Mouse (Mus musculus): ENCODE measurements around the gene Faf1. TPM values are rescaled to one million over a fixed set of nuclear protein-coding genes. Genes with fewer than 3 reads are reported as not detected.

The Faf1 gene
- polyA plus RNA-seq, 1 experiment: 88.3 TPM

- H3K4me1 ChIP-seq (ENCODE audit: control insufficient read depth, insufficient read depth, low read length): no peaks in the 10 kb centered on the region
- no peak for TF ChIP-seq CTCF (IDR thresholded peaks at IDR 0.05; ENCODE audit: low read depth, low read length)
- TF ChIP-seq EP300 (IDR thresholded peaks at IDR 0.05; ENCODE audit: insufficient read depth, low read depth, low read length): no peak
- no peak for TF ChIP-seq POLR2A (IDR thresholded peaks at IDR 0.05; ENCODE audit: insufficient read depth, low read length)
These were observed 86.5 kb downstream of the Faf1 start for GRCm38 (mm10) chr4:109762768-109763501.

GRCm38 (mm10) chr4:109769071-109769470, 92.7 kb downstream of the Faf1 start:
- Histone ChIP-seq H3K27me3 (ENCODE audit: control insufficient read depth, insufficient read depth, low read length, poor library complexity, severe bottlenecking) (no peaks in the 10 kb centered on the region), H3K36me3 (ENCODE audit: control insufficient read depth, insufficient read depth, low read length, poor library complexity, severe bottlenecking) (no peaks in the 10 kb centered on the region), H3K4me3 (ENCODE audit: low read depth, low read length) (no peak overlapping the region), H3K27ac (ENCODE audit: insufficient read depth, low read length) (no peak overlapping the region), H3K9me3 (replicated peaks; ENCODE audit: control insufficient read depth, insufficient read depth, low read length, poor library complexity, severe bottlenecking) (no peaks in the 10 kb centered on the region), H3K4me1 (ENCODE audit: control insufficient read depth, insufficient read depth, low read length) (no peaks in the 10 kb centered on the region), H3K9ac (ENCODE audit: low read depth, poor library complexity, severe bottlenecking) (no peak overlapping the region)
- no peak for TF ChIP-seq EP300 (IDR thresholded peaks at IDR 0.05; ENCODE audit: insufficient read depth, low read depth, low read length)
- no peak for TF ChIP-seq POLR2A (IDR thresholded peaks at IDR 0.05; ENCODE audit: insufficient read depth, low read length)
- TF ChIP-seq CTCF (IDR thresholded peaks at IDR 0.05; ENCODE audit: low read depth, low read length): no peak

More at GRCm38 (mm10) chr4:109762768-109763501, 86.5 kb downstream of the Faf1 start:
- Histone ChIP-seq H3K36me3 (ENCODE audit: control insufficient read depth, insufficient read depth, low read length, poor library complexity, severe bottlenecking) (no peaks in the 10 kb centered on the region; the same call in 1 of the 2 replicates), H3K27me3 (ENCODE audit: control insufficient read depth, insufficient read depth, low read length, poor library complexity, severe bottlenecking) (no peaks in the 10 kb centered on the region), H3K9me3 (replicated peaks; ENCODE audit: control insufficient read depth, insufficient read depth, low read length, poor library complexity, severe bottlenecking) (no peaks in the 10 kb centered on the region), H3K9ac (ENCODE audit: low read depth, poor library complexity, severe bottlenecking) (no peak overlapping the region), H3K27ac (ENCODE audit: insufficient read depth, low read length) (no peak overlapping the region), H3K4me3 (ENCODE audit: low read depth, low read length) (no peak overlapping the region)

GRCm38 (mm10) chr4:109782577-109783114, 106.3 kb downstream of the Faf1 start:
- no peaks in the 10 kb centered on the region for H3K9me3 ChIP-seq (replicated peaks; ENCODE audit: control insufficient read depth, insufficient read depth, low read length, poor library complexity, severe bottlenecking)
- H3K4me3 ChIP-seq (ENCODE audit: low read depth, low read length): no peak overlapping the region
- no peak for TF ChIP-seq EP300 (IDR thresholded peaks at IDR 0.05; ENCODE audit: insufficient read depth, low read depth, low read length)
- no peak for TF ChIP-seq POLR2A (IDR thresholded peaks at IDR 0.05; ENCODE audit: insufficient read depth, low read length)
- no peak for TF ChIP-seq CTCF (IDR thresholded peaks at IDR 0.05; ENCODE audit: low read depth, low read length)
- H3K9ac ChIP-seq (ENCODE audit: low read depth, poor library complexity, severe bottlenecking): no peak overlapping the region
- no peaks in the 10 kb centered on the region for H3K36me3 ChIP-seq (ENCODE audit: control insufficient read depth, insufficient read depth, low read length, poor library complexity, severe bottlenecking)
- no peak overlapping the region for H3K27ac ChIP-seq (ENCODE audit: insufficient read depth, low read length)
- H3K4me1 ChIP-seq (ENCODE audit: control insufficient read depth, insufficient read depth, low read length): no peaks in the 10 kb centered on the region
- H3K27me3 ChIP-seq (ENCODE audit: control insufficient read depth, insufficient read depth, low read length, poor library complexity, severe bottlenecking): no peaks in the 10 kb centered on the region

GRCm38 (mm10) chr4:109789347-109790001, 113.1 kb downstream of the Faf1 start:
- no peaks in the 10 kb centered on the region for H3K27me3 ChIP-seq (ENCODE audit: control insufficient read depth, insufficient read depth, low read length, poor library complexity, severe bottlenecking)
- no peak for TF ChIP-seq CTCF (IDR thresholded peaks at IDR 0.05; ENCODE audit: low read depth, low read length)
- TF ChIP-seq EP300 (IDR thresholded peaks at IDR 0.05; ENCODE audit: insufficient read depth, low read depth, low read length): no peak
- no peak for TF ChIP-seq POLR2A (IDR thresholded peaks at IDR 0.05; ENCODE audit: insufficient read depth, low read length)
- H3K4me3 ChIP-seq (ENCODE audit: low read depth, low read length): no peak overlapping the region
- H3K9me3 ChIP-seq (replicated peaks; ENCODE audit: control insufficient read depth, insufficient read depth, low read length, poor library complexity, severe bottlenecking): no peaks in the 10 kb centered on the region
- H3K36me3 ChIP-seq (ENCODE audit: control insufficient read depth, insufficient read depth, low read length, poor library complexity, severe bottlenecking): no peaks in the 10 kb centered on the region
- no peak overlapping the region for H3K9ac ChIP-seq (ENCODE audit: low read depth, poor library complexity, severe bottlenecking)
- H3K27ac ChIP-seq (ENCODE audit: insufficient read depth, low read length): no peak overlapping the region
- no peaks in the 10 kb centered on the region for H3K4me1 ChIP-seq (ENCODE audit: control insufficient read depth, insufficient read depth, low read length)

- no peak overlapping the region for H3K9ac ChIP-seq (ENCODE audit: low read depth, poor library complexity, severe bottlenecking)
- no peak overlapping the region for H3K27ac ChIP-seq (ENCODE audit: insufficient read depth, low read length)
- no peak overlapping the region for H3K4me3 ChIP-seq (ENCODE audit: low read depth, low read length)
- TF ChIP-seq POLR2A (IDR thresholded peaks at IDR 0.05; ENCODE audit: insufficient read depth, low read length): no peak
- TF ChIP-seq CTCF (IDR thresholded peaks at IDR 0.05; ENCODE audit: low read depth, low read length): no peak
- no peak for TF ChIP-seq EP300 (IDR thresholded peaks at IDR 0.05; ENCODE audit: insufficient read depth, low read depth, low read length)
- H3K9me3 ChIP-seq (replicated peaks; ENCODE audit: control insufficient read depth, insufficient read depth, low read length, poor library complexity, severe bottlenecking): no peaks in the 10 kb centered on the region
- no peaks in the 10 kb centered on the region for H3K4me1 ChIP-seq (ENCODE audit: control insufficient read depth, insufficient read depth, low read length)
- H3K36me3 ChIP-seq (ENCODE audit: control insufficient read depth, insufficient read depth, low read length, poor library complexity, severe bottlenecking): no peaks in the 10 kb centered on the region
- no peaks in the 10 kb centered on the region for H3K27me3 ChIP-seq (ENCODE audit: control insufficient read depth, insufficient read depth, low read length, poor library complexity, severe bottlenecking)
These were observed 115.9 kb downstream of the Faf1 start for GRCm38 (mm10) chr4:109792331-109792730.

GRCm38 (mm10) chr4:109793072-109793471, 116.7 kb downstream of the Faf1 start:
- Histone ChIP-seq H3K9ac (ENCODE audit: low read depth, poor library complexity, severe bottlenecking) (no peak overlapping the region), H3K36me3 (ENCODE audit: control insufficient read depth, insufficient read depth, low read length, poor library complexity, severe bottlenecking) (no peaks in the 10 kb centered on the region; the same call in 1 of the 2 replicates), H3K27ac (ENCODE audit: insufficient read depth, low read length) (no peak overlapping the region)

More at GRCm38 (mm10) chr4:109793072-109793471, 116.7 kb downstream of the Faf1 start:
- no peaks in the 10 kb centered on the region for H3K9me3 ChIP-seq (replicated peaks; ENCODE audit: control insufficient read depth, insufficient read depth, low read length, poor library complexity, severe bottlenecking)
- H3K4me1 ChIP-seq (ENCODE audit: control insufficient read depth, insufficient read depth, low read length): no peaks in the 10 kb centered on the region
- H3K27me3 ChIP-seq (ENCODE audit: control insufficient read depth, insufficient read depth, low read length, poor library complexity, severe bottlenecking): no peaks in the 10 kb centered on the region
- TF ChIP-seq POLR2A (IDR thresholded peaks at IDR 0.05; ENCODE audit: insufficient read depth, low read length): no peak
- no peak for TF ChIP-seq CTCF (IDR thresholded peaks at IDR 0.05; ENCODE audit: low read depth, low read length)
- no peak for TF ChIP-seq EP300 (IDR thresholded peaks at IDR 0.05; ENCODE audit: insufficient read depth, low read depth, low read length)
- H3K4me3 ChIP-seq (ENCODE audit: low read depth, low read length): no peak overlapping the region

All from ES-Bruce4 (cell line).